Mouse (Mus musculus) v-Abl transformed pro-B cells (cell line): ENCODE results near the gene Gm12185.

Experiments used
- in situ Hi-C, 2 experiments: fragments of 400-800 bp; cut with MboI; formaldehyde crosslinking; loops; one replicate each; pipeline ENCODE4 v1.15.1; 2025; ENCODE audit not compliant: unreplicated experiment in 2 of 2

The Gm12185 gene

DNA sequence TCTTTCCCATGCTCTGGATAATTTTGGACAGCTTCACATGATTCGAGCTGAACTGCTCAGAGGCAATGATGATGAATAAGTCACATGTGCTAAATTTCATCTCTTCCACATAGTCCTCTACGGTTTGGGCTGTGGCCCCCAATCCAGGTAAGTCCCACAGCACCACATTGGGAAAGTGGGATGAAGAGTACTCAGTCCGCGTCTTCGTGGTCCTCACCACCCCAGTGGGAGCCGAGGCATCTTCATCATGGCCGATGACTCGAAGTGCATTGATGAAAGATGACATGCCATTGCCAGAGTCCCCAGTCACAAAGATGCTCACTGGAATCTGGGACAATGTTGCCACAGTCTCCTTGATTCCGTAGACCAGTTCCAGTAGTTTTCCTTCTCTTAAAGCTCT lies 125.5 kb downstream of the Gm12185 start:
- in situ Hi-C loops: loop anchor here (10.0 to 25.0 kb wide), 2 partner anchors 398 to 546 kb away; partner anchors contain the start of gene Olfr1389 (in 1 of the 2)

DNA sequence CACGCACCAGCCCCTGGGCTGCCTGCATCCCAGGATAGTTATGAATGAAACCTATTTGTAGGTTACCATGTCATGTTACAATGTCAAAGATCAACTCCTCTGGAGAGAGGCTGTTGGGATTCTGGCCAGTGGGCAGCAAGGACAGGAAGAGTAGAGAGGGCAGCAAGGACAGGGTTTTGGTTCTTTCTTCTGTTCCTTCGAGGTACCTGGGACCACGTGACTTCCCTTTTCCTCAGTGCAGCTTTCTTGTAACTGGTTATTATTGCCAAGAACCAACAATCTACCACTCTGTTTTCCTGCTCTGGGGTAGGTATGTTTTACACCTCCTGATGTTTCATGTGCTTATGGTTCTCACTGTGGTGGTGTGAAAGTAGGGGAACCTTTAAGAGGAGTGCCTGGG lies 128.2 kb downstream of the Gm12185 start:
- in situ Hi-C loops: loop anchor here (10.0 to 25.0 kb wide), 2 partner anchors 401 to 548 kb away; partner anchors contain the start of gene Olfr1389 (in 1 of the 2)

DNA sequence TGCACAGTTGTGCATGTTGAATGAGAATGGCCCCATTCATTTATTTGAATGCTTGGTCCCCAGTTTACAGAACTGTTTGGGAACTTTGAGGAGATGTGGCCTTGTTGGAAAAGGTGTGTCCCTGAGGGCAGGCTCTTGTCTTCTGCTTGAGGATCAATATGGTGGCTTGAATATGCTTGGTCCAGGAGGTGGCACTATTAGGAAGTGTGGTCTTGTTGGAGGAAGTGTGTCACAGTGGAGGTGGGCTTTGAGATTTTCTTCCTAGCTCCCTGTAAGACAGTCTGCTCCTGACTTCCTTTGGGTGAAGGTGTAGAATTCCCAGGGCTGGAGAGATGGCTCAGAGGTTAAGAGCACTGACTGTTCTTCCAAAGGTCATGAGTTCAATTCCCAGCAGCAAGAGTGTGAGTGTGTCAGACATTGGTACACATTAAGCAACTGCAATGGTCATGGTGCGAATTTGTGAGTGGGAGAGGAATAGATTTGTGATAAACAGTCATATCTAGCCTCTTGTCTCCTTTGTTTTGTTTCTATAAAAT lies 129.2 kb downstream of the Gm12185 start:
- in situ Hi-C loops: loop anchor here (10.0 to 25.0 kb wide), 2 partner anchors 402 to 549 kb away; partner anchors contain the start of gene Olfr1389 (in 1 of the 2)

DNA sequence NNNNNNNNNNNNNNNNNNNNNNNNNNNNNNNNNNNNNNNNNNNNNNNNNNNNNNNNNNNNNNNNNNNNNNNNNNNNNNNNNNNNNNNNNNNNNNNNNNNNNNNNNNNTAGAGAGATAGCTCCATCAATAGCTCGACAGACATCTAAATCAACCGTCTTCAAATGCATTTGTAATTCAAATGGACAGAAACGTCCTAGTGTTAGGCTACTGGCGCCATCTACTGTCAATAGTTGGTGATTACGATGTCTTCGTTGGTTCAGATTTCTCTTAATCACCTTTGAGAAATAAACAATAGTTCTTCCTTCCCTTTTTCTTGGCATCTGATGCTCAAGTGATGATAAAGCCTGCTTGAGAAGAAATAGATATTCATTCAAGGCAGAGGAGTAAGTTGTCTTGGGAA lies 133.0 kb downstream of the Gm12185 start:
- in situ Hi-C loops: loop anchor here (5.0 to 25.0 kb wide), 3 partner anchors 37 to 553 kb away; partner anchors contain the start of gene Olfr1389 (in 1 of the 2)
